Mouse (Mus musculus): ENCODE results near the gene Atp5b. TPM values are rescaled to one million over a fixed set of nuclear protein-coding genes. Genes with fewer than 3 reads are reported as not detected.
"Not testable (repeated sequence)": the region's sequence is repeated elsewhere in the genome, so short reads cannot be mapped to it uniquely, and the experiment has no call there.

Gene Atp5b
- polyA plus RNA-seq, 1 experiment from 2014 or later, result 7,106 TPM

DNA sequence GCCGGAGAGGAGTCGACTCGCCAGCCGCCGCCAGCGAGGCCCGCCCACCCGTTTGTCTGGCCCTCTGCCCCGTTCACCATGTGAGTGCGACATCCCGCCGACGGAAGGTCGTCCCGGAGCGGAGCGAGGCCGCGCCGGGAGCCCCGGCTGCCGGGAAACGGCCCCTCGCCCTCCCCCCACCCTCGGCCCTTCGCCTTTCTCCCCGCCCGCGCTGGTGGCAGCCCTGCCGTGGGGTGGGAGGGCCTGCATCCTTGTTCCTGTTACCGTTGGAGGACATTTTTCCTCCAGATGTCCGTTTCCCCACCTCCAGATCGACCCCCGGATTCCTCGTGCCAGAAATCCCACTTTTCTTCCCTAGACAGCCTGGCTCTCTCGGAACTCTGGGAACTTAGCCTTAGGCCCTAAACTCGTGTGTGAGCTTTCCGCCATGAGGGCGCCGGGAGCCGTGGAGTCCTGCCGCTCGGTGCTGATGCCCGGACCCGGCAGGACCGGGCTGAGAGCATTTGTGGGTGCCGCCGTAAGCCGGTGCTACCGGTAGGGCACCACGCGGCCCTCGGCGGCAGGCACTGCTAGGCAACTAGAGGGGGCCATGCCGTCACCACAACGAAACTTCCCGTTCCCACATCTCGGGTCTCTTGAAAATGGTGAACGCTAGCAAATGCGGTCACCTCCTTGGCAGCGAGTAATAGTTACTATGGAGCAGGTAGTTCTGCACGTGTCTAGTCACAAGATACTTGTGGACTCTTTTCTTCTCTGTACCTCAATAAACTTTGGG is 23.7 kb upstream of the Atp5b start:
- Histone ChIP-seq H3K9ac (ENCODE audit: low read length) (peak overlapping the region; percentile 84), H3K9me3 (replicated peaks; ENCODE audit: control insufficient read depth, low read length) (no peaks in the 10 kb centered on the region), H3K27me3 (ENCODE audit: control insufficient read depth, insufficient read depth, low read length) (no peaks in the 10 kb centered on the region), H3K27ac (ENCODE audit: low read length) (peak overlapping the region; percentile 93), H3K4me2 (ENCODE audit: low read depth, low read length) (peak overlapping the region; percentile 97), H3K4me1 (ENCODE audit: control insufficient read depth, insufficient read depth, low read length) (peaks cover 20% of the 10 kb centered on the region), H3K4me3 (ENCODE audit: low read length) (peak overlapping the region; percentile 98), H3K36me3 (ENCODE audit: control insufficient read depth, insufficient read depth) (no peaks in the 10 kb centered on the region)
- ATAC-seq (replicated peaks; ENCODE audit: extremely low read depth, insufficient read depth, low FRiP score), result peak; percentile 69
- WGBS, result 1% methylated on average over 62 of the region's 62 CpGs

GRCm38 (mm10) chr10:128061109-128061508 is 22.0 kb upstream of the Atp5b start:
- peak overlapping the region; percentile 84; the same call in 1 of the 2 replicates for H3K9ac ChIP-seq (ENCODE audit: low read length)
- H3K4me2 ChIP-seq (ENCODE audit: low read depth, low read length), result peak overlapping the region; percentile 97
- H3K9me3 ChIP-seq (replicated peaks; ENCODE audit: control insufficient read depth, low read length), result no peaks in the 10 kb centered on the region
- ATAC-seq (replicated peaks; ENCODE audit: extremely low read depth, insufficient read depth, low FRiP score), result no peak
- H3K27me3 ChIP-seq (ENCODE audit: control insufficient read depth, insufficient read depth, low read length), result no peaks in the 10 kb centered on the region
- H3K4me1 ChIP-seq (ENCODE audit: control insufficient read depth, insufficient read depth, low read length), result peaks cover 20% of the 10 kb centered on the region
- H3K36me3 ChIP-seq (ENCODE audit: control insufficient read depth, insufficient read depth), result no peaks in the 10 kb centered on the region
- H3K4me3 ChIP-seq (ENCODE audit: low read length), result peak overlapping the region; percentile 98
- H3K27ac ChIP-seq (ENCODE audit: low read length), result no peak overlapping the region
- 79% methylated on average over 5 of the region's 5 CpGs for WGBS

GRCm38 (mm10) chr10:128062221-128062989 is 20.7 kb upstream of the Atp5b start:
- Histone ChIP-seq H3K4me2 (ENCODE audit: low read depth, low read length) (no peak overlapping the region), H3K36me3 (ENCODE audit: control insufficient read depth, insufficient read depth) (no peaks in the 10 kb centered on the region), H3K27ac (ENCODE audit: low read length) (no peak overlapping the region), H3K9me3 (replicated peaks; ENCODE audit: control insufficient read depth, low read length) (no peaks in the 10 kb centered on the region), H3K4me1 (ENCODE audit: control insufficient read depth, insufficient read depth, low read length) (peaks cover 20% of the 10 kb centered on the region), H3K9ac (ENCODE audit: low read length) (no peak overlapping the region), H3K4me3 (ENCODE audit: low read length) (no peak overlapping the region), H3K27me3 (ENCODE audit: control insufficient read depth, insufficient read depth, low read length) (no peaks in the 10 kb centered on the region)
- ATAC-seq (replicated peaks; ENCODE audit: extremely low read depth, insufficient read depth, low FRiP score), result no peak
- 93% methylated on average over 6 of the region's 6 CpGs for WGBS

DNA sequence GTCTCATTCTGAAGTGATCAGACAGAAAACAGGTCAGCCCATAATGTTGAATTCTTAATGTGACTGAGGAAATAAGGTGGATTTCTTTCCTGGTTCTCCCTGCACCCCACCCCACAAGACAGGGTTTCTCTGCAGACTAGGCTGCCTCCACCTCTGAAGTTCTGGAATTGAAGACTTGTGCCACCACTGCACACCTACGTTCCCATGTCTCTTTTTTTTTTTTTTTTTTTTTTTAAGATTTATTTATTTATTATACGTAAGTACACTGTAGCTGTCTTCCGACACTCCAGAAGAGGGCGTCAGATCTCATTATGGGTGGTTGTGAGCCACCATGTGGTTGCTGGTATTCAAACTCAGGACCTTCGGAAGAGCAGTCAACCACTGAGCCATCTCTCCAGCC is 17.0 kb upstream of the Atp5b start:
- H3K27me3 ChIP-seq (ENCODE audit: control insufficient read depth, insufficient read depth, low read length), result no peaks in the 10 kb centered on the region
- H3K9ac ChIP-seq (ENCODE audit: low read length), result no peak overlapping the region
- H3K4me3 ChIP-seq (ENCODE audit: low read length), result no peak overlapping the region
- no peak overlapping the region for H3K27ac ChIP-seq (ENCODE audit: low read length)
- H3K4me1 ChIP-seq (ENCODE audit: control insufficient read depth, insufficient read depth, low read length), result peaks cover 5% of the 10 kb centered on the region
- H3K4me2 ChIP-seq (ENCODE audit: low read depth, low read length), result no peak overlapping the region
- no peak for ATAC-seq (replicated peaks; ENCODE audit: extremely low read depth, insufficient read depth, low FRiP score)
- WGBS, result 82% methylated on average over 5 of the region's 5 CpGs
- H3K9me3 ChIP-seq (replicated peaks; ENCODE audit: control insufficient read depth, low read length), result no peaks in the 10 kb centered on the region
- H3K36me3 ChIP-seq (ENCODE audit: control insufficient read depth, insufficient read depth), result peaks cover 17% of the 10 kb centered on the region

- peaks cover 42% of the 10 kb centered on the region for H3K36me3 ChIP-seq (ENCODE audit: control insufficient read depth, insufficient read depth)
- 79% methylated on average over 4 of the region's 4 CpGs for whole genome bisulfite sequencing
- no peaks in the 10 kb centered on the region for H3K4me1 ChIP-seq (ENCODE audit: control insufficient read depth, insufficient read depth, low read length)
Measured at GRCm38 (mm10) chr10:128069201-128069600, 13.9 kb upstream of the Atp5b start.

DNA sequence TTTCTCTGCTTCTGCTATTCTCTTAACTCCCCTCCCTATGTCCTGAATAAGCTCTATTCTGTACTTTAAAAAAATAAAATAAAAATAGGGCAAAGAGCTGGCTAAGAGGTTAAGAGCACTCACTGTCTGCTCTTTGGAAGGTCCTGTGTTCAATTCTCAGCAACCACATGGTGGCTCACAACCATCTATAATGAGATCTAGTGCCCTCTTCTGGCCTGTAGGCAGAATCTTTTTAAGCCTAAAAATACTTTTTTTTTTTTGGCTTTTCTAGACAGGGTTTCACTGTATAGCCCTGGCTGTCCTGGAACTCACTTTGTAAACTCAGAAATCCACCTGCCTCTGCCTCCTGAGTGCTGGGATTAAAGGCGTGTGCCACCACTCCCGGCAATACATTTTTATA is 12.6 kb upstream of the Atp5b start:
- H3K36me3 ChIP-seq (ENCODE audit: control insufficient read depth, insufficient read depth), result peaks cover 47% of the 10 kb centered on the region
- WGBS, result 95% methylated on average over 2 of the region's 2 CpGs
- H3K9ac ChIP-seq (ENCODE audit: low read length); H3K4me2 ChIP-seq (ENCODE audit: low read depth, low read length); H3K4me3 ChIP-seq (ENCODE audit: low read length); H3K27ac ChIP-seq (ENCODE audit: low read length); H3K4me1 ChIP-seq (ENCODE audit: control insufficient read depth, insufficient read depth, low read length); ATAC-seq (replicated peaks; ENCODE audit: extremely low read depth, insufficient read depth, low FRiP score); H3K9me3 ChIP-seq (replicated peaks; ENCODE audit: control insufficient read depth, low read length); H3K27me3 ChIP-seq (ENCODE audit: control insufficient read depth, insufficient read depth, low read length): not testable (repeated sequence)

More at GRCm38 (mm10) chr10:128069201-128069600, 13.9 kb upstream of the Atp5b start:
- Histone ChIP-seq H3K27me3 (ENCODE audit: control insufficient read depth, insufficient read depth, low read length) (no peaks in the 10 kb centered on the region), H3K4me2 (ENCODE audit: low read depth, low read length) (no peak overlapping the region), H3K27ac (ENCODE audit: low read length) (no peak overlapping the region), H3K4me3 (ENCODE audit: low read length) (no peak overlapping the region), H3K9me3 (replicated peaks; ENCODE audit: control insufficient read depth, low read length) (no peaks in the 10 kb centered on the region), H3K9ac (ENCODE audit: low read length) (no peak overlapping the region)
- no peak for ATAC-seq (replicated peaks; ENCODE audit: extremely low read depth, insufficient read depth, low FRiP score)

DNA sequence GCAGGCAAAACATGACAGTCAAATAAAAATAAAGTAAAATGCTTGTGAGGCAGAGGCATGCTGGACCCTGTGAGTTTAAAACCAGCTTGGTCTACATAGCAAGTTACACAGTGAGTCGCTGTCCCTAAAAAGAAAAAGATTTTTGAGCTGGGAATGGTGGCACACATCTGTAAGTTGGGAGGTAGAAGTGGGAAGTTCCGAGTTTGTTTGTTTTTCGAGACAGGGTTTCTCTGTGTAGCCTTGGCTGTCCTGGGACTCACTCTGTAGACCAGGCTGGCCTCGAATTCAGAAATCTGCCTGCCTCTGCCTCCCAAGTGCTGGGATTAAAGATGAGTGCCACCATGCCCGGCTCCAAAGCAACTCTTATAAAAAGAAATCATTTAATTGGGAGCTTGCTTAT is 4.8 kb upstream of the Atp5b start:
- not testable (repeated sequence) for H3K4me1 ChIP-seq (ENCODE audit: control insufficient read depth, insufficient read depth, low read length); H3K4me3 ChIP-seq (ENCODE audit: low read length); H3K27ac ChIP-seq (ENCODE audit: low read length); H3K9ac ChIP-seq (ENCODE audit: low read length); H3K4me2 ChIP-seq (ENCODE audit: low read depth, low read length); H3K27me3 ChIP-seq (ENCODE audit: control insufficient read depth, insufficient read depth, low read length); H3K9me3 ChIP-seq (replicated peaks; ENCODE audit: control insufficient read depth, low read length); ATAC-seq (replicated peaks; ENCODE audit: extremely low read depth, insufficient read depth, low FRiP score)
- WGBS, result 76% methylated on average over 5 of the region's 5 CpGs
- H3K36me3 ChIP-seq (ENCODE audit: control insufficient read depth, insufficient read depth), result peaks cover 22% of the 10 kb centered on the region

- no peak overlapping the region for H3K9ac ChIP-seq (ENCODE audit: low read length)
- peaks cover 11% of the 10 kb centered on the region for H3K4me1 ChIP-seq (ENCODE audit: control insufficient read depth, insufficient read depth, low read length)
- H3K36me3 ChIP-seq (ENCODE audit: control insufficient read depth, insufficient read depth), result peaks cover 17% of the 10 kb centered on the region
- no peak for ATAC-seq (replicated peaks; ENCODE audit: extremely low read depth, insufficient read depth, low FRiP score)
- 82% methylated on average over 1 of the region's 1 CpGs for WGBS
- H3K4me2 ChIP-seq (ENCODE audit: low read depth, low read length), result no peak overlapping the region
- H3K27ac ChIP-seq (ENCODE audit: low read length), result no peak overlapping the region
- H3K9me3 ChIP-seq (replicated peaks; ENCODE audit: control insufficient read depth, low read length), result no peaks in the 10 kb centered on the region
- no peaks in the 10 kb centered on the region for H3K27me3 ChIP-seq (ENCODE audit: control insufficient read depth, insufficient read depth, low read length)
- H3K4me3 ChIP-seq (ENCODE audit: low read length), result no peak overlapping the region
Measured at GRCm38 (mm10) chr10:128080496-128080895, 2.6 kb upstream of the Atp5b start.
